Mouse (Mus musculus) G1E (cell line): ENCODE results near the gene Ttc17. TPM values are rescaled to one million over a fixed set of nuclear protein-coding genes. Genes with fewer than 3 reads are reported as not detected.
"Not testable (repeated sequence)": the region's sequence is repeated elsewhere in the genome, so short reads cannot be mapped to it uniquely, and the experiment has no call there.

Experiments
- ATAC-seq: 2 replicates; pipeline ENCODE4 v1.8.0; 2016; ENCODE audit warnings: mild to moderate bottlenecking; ENCODE audit not compliant: insufficient number of reproducible peaks, poor library complexity, low FRiP score, severe bottlenecking; ENCODE audit errors: extremely low read depth
- DNase-seq: peaks from one replicate; pipeline ENCODE4 v3.0.0; 2012; ENCODE audit warnings: low spot score
- H3K27me3 ChIP-seq: 2 replicates; pipeline ENCODE4 v1.6.1; 2012; ENCODE audit warnings: mild to moderate bottlenecking, low read length, inconsistent platforms; ENCODE audit not compliant: insufficient read depth
- H3K36me3 ChIP-seq: replicated peaks from 2 replicates; pipeline ENCODE3; 2012; ENCODE audit warnings: mild to moderate bottlenecking, inconsistent platforms
- H3K4me1 ChIP-seq: 2 replicates; pipeline ENCODE4 v1.6.1; 2012; ENCODE audit warnings: low read depth, low read length, inconsistent platforms, mixed read lengths; ENCODE audit not compliant: insufficient read depth
- H3K4me3 ChIP-seq: 2 replicates; pipeline ENCODE4 v1.5.1; 2012; ENCODE audit warnings: low read depth, mild to moderate bottlenecking, inconsistent platforms, low read length, moderate library complexity, mixed read lengths
- H3K9me3 ChIP-seq: replicated peaks from 2 replicates; pipeline ENCODE4 v1.6.1; 2012; ENCODE audit warnings: inconsistent platforms
- CTCF ChIP-seq: IDR thresholded peaks from 2 replicates; pipeline ENCODE4 v1.5.1; 2012; ENCODE audit warnings: low read depth, low read length, inconsistent platforms, mixed read lengths
- GATA1 ChIP-seq: IDR thresholded peaks from 2 replicates; pipeline ENCODE4 v1.6.1; 2012; ENCODE audit warnings: borderline replicate concordance, low read length, inconsistent platforms, mixed read lengths
- GATA2 ChIP-seq: IDR thresholded peaks from 2 replicates; pipeline ENCODE4 v1.6.1; 2012; ENCODE audit warnings: low read depth, low read length, inconsistent platforms, borderline replicate concordance
- POLR2AphosphoS5 ChIP-seq: IDR thresholded peaks from 2 replicates; pipeline ENCODE4 v1.6.1; 2012; ENCODE audit warnings: low read depth, low read length, inconsistent platforms; ENCODE audit not compliant: insufficient replicate concordance
- TAL1 ChIP-seq: conservative IDR thresholded peaks from 2 replicates; pipeline ENCODE4 v1.6.1; 2012; ENCODE audit warnings: low read depth, low read length, inconsistent platforms, mixed read lengths
- polyA plus RNA-seq: library from polyadenylated mRNA; stranded (reverse); fragments of >175 nt; gene quantifications from 2 replicates; pipeline ENCODE4 v1.2.3, GENCODE M21; 2012
- total RNA-seq, 2 experiments: library from RNA; stranded (forward) in 1 of 2; stranded (reverse) in 1 of 2; fragments of 200-1000 nt in 1 of 2; fragments of >200 nt in 1 of 2; fragmentation: Nextera tagmentation in 1 of 2; gene quantifications; 2 replicates each; pipeline ENCODE4 v1.2.3; 2014 to 2017

Gene Ttc17
- total and polyA plus RNA-seq, 3 experiments, result 4.1 to 33.0 (median 18.9) TPM

- Histone ChIP-seq H3K9me3 (no peaks in the 10 kb centered on the region), H3K4me3 (no peak overlapping the region), H3K36me3 (peaks cover 56% of the 10 kb centered on the region), H3K4me1 (peaks cover 8% of the 10 kb centered on the region; the same call in 1 of the 2 replicates), H3K27me3 (no peaks in the 10 kb centered on the region)
- ATAC-seq, result peak; percentile 54
- no peak for DNase-seq
- TF ChIP-seq TAL1 (no peak), GATA2 (no peak), CTCF (no peak), POLR2AphosphoS5 (no peak), GATA1 (no peak)
These were observed 17.5 kb downstream of the Ttc17 start for GRCm38 (mm10) chr2:94389000-94389399.

GRCm38 (mm10) chr2:94387846-94388245 is 18.6 kb downstream of the Ttc17 start:
- no peak for DNase-seq
- Histone ChIP-seq H3K4me1 (peaks cover 8% of the 10 kb centered on the region; the same call in 1 of the 2 replicates), H3K4me3 (no peak overlapping the region), H3K27me3 (no peaks in the 10 kb centered on the region), H3K9me3 (no peaks in the 10 kb centered on the region), H3K36me3 (peaks cover 60% of the 10 kb centered on the region)
- TF ChIP-seq GATA2, result no peak
- TF ChIP-seq CTCF, result no peak
- no peak for TF ChIP-seq POLR2AphosphoS5
- TF ChIP-seq TAL1, result no peak
- no peak for TF ChIP-seq GATA1
- no peak for ATAC-seq

- H3K36me3 ChIP-seq, result peaks cover 59% of the 10 kb centered on the region
- H3K4me1 ChIP-seq, H3K9me3 ChIP-seq, H3K27me3 ChIP-seq, DNase-seq, ATAC-seq, H3K4me3 ChIP-seq: not testable (repeated sequence)
These were observed 22.0 kb downstream of the Ttc17 start for GRCm38 (mm10) chr2:94384483-94384882.

- H3K4me1 ChIP-seq, result no peaks in the 10 kb centered on the region
- no peaks in the 10 kb centered on the region for H3K9me3 ChIP-seq
- H3K4me3 ChIP-seq, result no peak overlapping the region
- H3K36me3 ChIP-seq, result peaks cover 68% of the 10 kb centered on the region
- no peaks in the 10 kb centered on the region for H3K27me3 ChIP-seq
- DNase-seq (no peak), ATAC-seq (no peak)
- TF ChIP-seq GATA2 (no peak), GATA1 (no peak), CTCF (no peak), TAL1 (no peak), POLR2AphosphoS5 (no peak)
These were observed 25.3 kb downstream of the Ttc17 start for GRCm38 (mm10) chr2:94381057-94381647.

GRCm38 (mm10) chr2:94378678-94379077 is 27.8 kb downstream of the Ttc17 start:
- DNase-seq, result no peak
- Histone ChIP-seq H3K9me3 (no peaks in the 10 kb centered on the region), H3K36me3 (peaks cover 75% of the 10 kb centered on the region), H3K27me3 (no peaks in the 10 kb centered on the region), H3K4me1 (no peaks in the 10 kb centered on the region), H3K4me3 (no peak overlapping the region)
- no peak for ATAC-seq
- no peak for TF ChIP-seq TAL1
- TF ChIP-seq POLR2AphosphoS5, result no peak
- no peak for TF ChIP-seq GATA2
- no peak for TF ChIP-seq CTCF
- TF ChIP-seq GATA1, result no peak

- Histone ChIP-seq H3K9me3 (no peaks in the 10 kb centered on the region), H3K4me3 (no peak overlapping the region), H3K4me1 (no peaks in the 10 kb centered on the region), H3K36me3 (peaks cover 83% of the 10 kb centered on the region), H3K27me3 (no peaks in the 10 kb centered on the region)
- ATAC-seq (no peak), DNase-seq (no peak)
- no peak for TF ChIP-seq CTCF
- TF ChIP-seq GATA2, result no peak
- no peak for TF ChIP-seq TAL1
- no peak for TF ChIP-seq POLR2AphosphoS5
- no peak for TF ChIP-seq GATA1
These were observed 35.4 kb downstream of the Ttc17 start for GRCm38 (mm10) chr2:94371093-94371492.

- no peaks in the 10 kb centered on the region for H3K9me3 ChIP-seq
- H3K36me3 ChIP-seq, result peaks cover 72% of the 10 kb centered on the region
- no peak for DNase-seq
- TF ChIP-seq CTCF (no peak), POLR2AphosphoS5 (no peak), TAL1 (no peak)
- H3K27me3 ChIP-seq, result no peaks in the 10 kb centered on the region
- ATAC-seq, result no peak
- peaks cover 3% of the 10 kb centered on the region for H3K4me1 ChIP-seq
- H3K4me3 ChIP-seq, result no peak overlapping the region
These were observed 42.7 kb downstream of the Ttc17 start for GRCm38 (mm10) chr2:94363821-94364220.
